Comparison of ENCODE assay signal across 8 mouse cellular contexts in the genomic region with DNA sequence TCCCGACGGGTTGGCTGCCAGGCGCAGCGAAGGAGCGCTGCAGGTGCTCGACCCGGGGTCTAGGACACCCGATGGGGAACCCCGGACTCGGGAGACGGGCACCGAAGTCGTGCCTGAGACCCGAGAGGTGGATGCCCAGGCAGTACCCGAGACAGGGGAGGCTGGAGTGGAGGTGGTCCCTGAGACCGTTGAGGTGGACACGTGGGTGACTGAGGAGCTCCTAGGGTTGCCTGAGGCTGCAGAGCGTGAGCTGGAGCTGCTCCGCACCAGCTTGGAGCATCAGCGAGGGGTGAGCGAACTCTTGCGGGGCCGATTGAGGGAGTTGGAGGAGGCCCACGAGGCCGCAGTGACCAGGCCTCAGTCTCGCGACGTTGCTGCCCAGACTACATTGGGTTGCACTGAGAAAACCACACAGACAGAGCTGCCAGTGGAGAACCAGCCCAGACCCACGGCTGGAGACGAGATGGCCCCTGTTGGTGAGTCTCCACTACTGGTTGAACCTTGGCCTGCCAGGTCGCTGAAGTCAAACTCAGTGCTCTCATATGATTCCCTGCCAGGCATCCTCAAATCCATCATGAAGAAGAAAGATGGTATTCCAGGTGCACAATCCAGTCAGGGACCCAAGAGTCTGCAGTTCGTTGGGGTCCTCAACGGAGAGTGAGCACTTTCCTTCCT. TPM values are rescaled to one million over a fixed set of nuclear protein-coding genes. Genes with fewer than 3 reads are reported as not detected.
DNase-seq lines count a peak whose midpoint lies in the region; ATAC-seq and TF ChIP-seq lines count a peak whose summit lies in the region.

No protein-coding gene starts in this region.

- H3K27ac ChIP-seq in lung, embryonic 14.5 days (ENCODE audit: low read depth) = peak overlapping the region; percentile 79
- peak overlapping the region; percentile 70 for H3K27ac ChIP-seq in embryonic facial prominence, embryonic 11.5 days (replicated peaks; ENCODE audit: low read depth, low read length)
- H3K27ac ChIP-seq in hindbrain, embryonic 16.5 days (ENCODE audit: low read depth, low read length) = peak overlapping the region; percentile 93
- H3K27ac ChIP-seq in midbrain, embryonic 15.5 days = peak overlapping the region; percentile 85

- DNase-seq in lung, embryonic 14.5 days = peak; percentile 28
- DNase-seq in lung, postnatal 10 days = no peak
- DNase-seq in embryonic facial prominence, embryonic 11.5 days (ENCODE audit: low spot score) = no peak
- no peak for DNase-seq in layer of hippocampus, adult 18-20 months (ENCODE audit: low spot score in 2 of 2)
- DNase-seq in urinary bladder, adult 2 months (ENCODE audit: low spot score) = no peak
- no peak for DNase-seq in urinary bladder, postnatal 10 days (ENCODE audit: low spot score)

- ATAC-seq in lung, embryonic 14.5 days (ENCODE audit: insufficient read depth) = peak; percentile 45
- ATAC-seq in embryonic facial prominence, embryonic 11.5 days (replicated peaks; ENCODE audit: insufficient number of reproducible peaks, low FRiP score, low TSS enrichment, low read depth) = peak; percentile 60
- ATAC-seq in hindbrain, embryonic 16.5 days = peak; percentile 55
- peak; percentile 63 for ATAC-seq in midbrain, embryonic 15.5 days (replicated peaks)

- H3K27me3 ChIP-seq in lung, embryonic 14.5 days (ENCODE audit: insufficient read depth, low read length) = no peaks in the 10 kb centered on the region
- H3K27me3 ChIP-seq in embryonic facial prominence, embryonic 11.5 days (ENCODE audit: control insufficient read depth, insufficient read depth, low read length) = no peaks in the 10 kb centered on the region
- H3K27me3 ChIP-seq in hindbrain, embryonic 16.5 days (replicated peaks; ENCODE audit: control insufficient read depth, insufficient read depth, low read length) = no peaks in the 10 kb centered on the region
- H3K27me3 ChIP-seq in midbrain, embryonic 15.5 days (replicated peaks) = no peaks in the 10 kb centered on the region

- peaks cover 11% of the 10 kb centered on the region; the same call in 1 of the 2 replicates for H3K4me1 ChIP-seq in lung, embryonic 14.5 days (ENCODE audit: insufficient read depth)
- H3K4me1 ChIP-seq in embryonic facial prominence, embryonic 11.5 days (ENCODE audit: control insufficient read depth, insufficient read depth, low read length) = peaks cover 6% of the 10 kb centered on the region; the same call in 1 of the 2 replicates
- H3K4me1 ChIP-seq in hindbrain, embryonic 16.5 days (ENCODE audit: control insufficient read depth, insufficient read depth, low read depth, low read length) = peaks cover 22% of the 10 kb centered on the region
- peaks cover 36% of the 10 kb centered on the region for H3K4me1 ChIP-seq in midbrain, embryonic 15.5 days

- 16% methylated on average over 33 of the region's 33 CpGs for WGBS in lung, embryonic 14.5 days
- WGBS in embryonic facial prominence, embryonic 11.5 days = 20% methylated on average over 33 of the region's 33 CpGs
- WGBS in hindbrain, embryonic 16.5 days = 12% methylated on average over 30 of the region's 33 CpGs
- WGBS in midbrain, embryonic 15.5 days = 16% methylated on average over 33 of the region's 33 CpGs

- peak overlapping the region; percentile 54 for H3K4me3 ChIP-seq in lung, embryonic 14.5 days (ENCODE audit: low read depth, low read length)
- H3K4me3 ChIP-seq in embryonic facial prominence, embryonic 11.5 days (ENCODE audit: low read depth, low read length) = peak overlapping the region; percentile 57
- H3K4me3 ChIP-seq in hindbrain, embryonic 16.5 days (ENCODE audit: low read length) = peak overlapping the region; percentile 63
- peak overlapping the region; percentile 58 for H3K4me3 ChIP-seq in midbrain, embryonic 15.5 days

- H3K9ac ChIP-seq in lung, embryonic 14.5 days = peak overlapping the region; percentile 78
- H3K9ac ChIP-seq in embryonic facial prominence, embryonic 11.5 days (replicated peaks; ENCODE audit: low read length) = peak overlapping the region; percentile 85
- H3K9ac ChIP-seq in hindbrain, embryonic 16.5 days (ENCODE audit: low read depth, low read length) = peak overlapping the region; percentile 80
- peak overlapping the region; percentile 63 for H3K9ac ChIP-seq in midbrain, embryonic 15.5 days

- H3K36me3 ChIP-seq in lung, embryonic 14.5 days (ENCODE audit: insufficient read depth) = peaks cover 51% of the 10 kb centered on the region
- peaks cover 2% of the 10 kb centered on the region for H3K36me3 ChIP-seq in embryonic facial prominence, embryonic 11.5 days (replicated peaks; ENCODE audit: control insufficient read depth, insufficient read depth, low read depth, low read length)
- H3K36me3 ChIP-seq in hindbrain, embryonic 16.5 days (ENCODE audit: control insufficient read depth, insufficient read depth, low read length) = peaks cover 16% of the 10 kb centered on the region
- H3K36me3 ChIP-seq in midbrain, embryonic 15.5 days (replicated peaks) = peaks cover 14% of the 10 kb centered on the region

- H3K9me3 ChIP-seq in lung, embryonic 14.5 days (ENCODE audit: low read depth, low read length) = no peaks in the 10 kb centered on the region
- H3K9me3 ChIP-seq in embryonic facial prominence, embryonic 11.5 days (replicated peaks; ENCODE audit: control insufficient read depth, low read length) = no peaks in the 10 kb centered on the region
- H3K9me3 ChIP-seq in hindbrain, embryonic 16.5 days (ENCODE audit: control insufficient read depth, low read length) = no peaks in the 10 kb centered on the region
- H3K9me3 ChIP-seq in midbrain, embryonic 15.5 days = no peaks in the 10 kb centered on the region

- peak overlapping the region; percentile 93 for H3K4me2 ChIP-seq in lung, embryonic 14.5 days
- H3K4me2 ChIP-seq in embryonic facial prominence, embryonic 11.5 days (ENCODE audit: low read depth, low read length) = peak overlapping the region; percentile 96
- H3K4me2 ChIP-seq in hindbrain, embryonic 16.5 days (ENCODE audit: low read length) = peak overlapping the region; percentile 93
- peak overlapping the region; percentile 79 for H3K4me2 ChIP-seq in midbrain, embryonic 15.5 days

- TF ChIP-seq CTCF in lung, embryonic 14.5 days (IDR thresholded peaks at IDR 0.05; ENCODE audit: low read depth) = no peak

RNA-seq across cellular contexts. Expression of a gene that starts 6.3 kb away (rescaled TPM):
- 1,180 and 1,276 TPM in 2 replicates for polyA plus RNA-seq in lung, embryonic 14.5 days (2014; fragmentation: Nextera tagmentation; extraction: Ambion mirVana)
- polyA plus RNA-seq in embryonic facial prominence, embryonic 11.5 days (2014; fragmentation: Nextera tagmentation; extraction: Ambion mirVana) = 824 and 897 TPM in 2 replicates
- polyA plus RNA-seq in hindbrain, embryonic 16.5 days (2015; fragmentation: Nextera tagmentation; extraction: Ambion mirVana) = 392 and 410 TPM in 2 replicates
- polyA plus RNA-seq in midbrain, embryonic 15.5 days (2015; fragmentation: Nextera tagmentation; extraction: Ambion mirVana) = 476 TPM in 2 replicates
- 100 to 1,000 TPM; 756 to 834 TPM for total RNA-seq in layer of hippocampus, adult 18-20 months (2021)
- polyA plus RNA-seq in urinary bladder, adult 2 months (2012; rRNA removed) = 1,557 and 1,878 TPM in 2 replicates

RNA-seq across cellular contexts. Expression of a gene that starts 6.3 kb away (rescaled TPM):
- 470 and 474 TPM in 2 replicates for polyA plus RNA-seq in lung, embryonic 14.5 days (2014; fragmentation: Nextera tagmentation; extraction: Ambion mirVana)
- polyA plus RNA-seq in embryonic facial prominence, embryonic 11.5 days (2014; fragmentation: Nextera tagmentation; extraction: Ambion mirVana) = 392 and 414 TPM in 2 replicates
- 464 and 517 TPM in 2 replicates for polyA plus RNA-seq in hindbrain, embryonic 16.5 days (2015; fragmentation: Nextera tagmentation; extraction: Ambion mirVana)
- polyA plus RNA-seq in midbrain, embryonic 15.5 days (2015; fragmentation: Nextera tagmentation; extraction: Ambion mirVana) = 467 and 476 TPM in 2 replicates
- 100 to 1,000 TPM; 199 to 208 TPM for total RNA-seq in layer of hippocampus, adult 18-20 months (2021)
- 307 and 382 TPM in 2 replicates for polyA plus RNA-seq in urinary bladder, adult 2 months (2012; rRNA removed)

RNA-seq across cellular contexts. Expression of a gene that starts 7.8 kb away (rescaled TPM):
- 65.1 and 65.4 TPM in 2 replicates for polyA plus RNA-seq in lung, embryonic 14.5 days (2014; fragmentation: Nextera tagmentation; extraction: Ambion mirVana)
- polyA plus RNA-seq in embryonic facial prominence, embryonic 11.5 days (2014; fragmentation: Nextera tagmentation; extraction: Ambion mirVana) = 18.2 and 25.1 TPM in 2 replicates
- polyA plus RNA-seq in hindbrain, embryonic 16.5 days (2015; fragmentation: Nextera tagmentation; extraction: Ambion mirVana) = 45.8 and 46.6 TPM in 2 replicates
- 51.5 and 53.4 TPM in 2 replicates for polyA plus RNA-seq in midbrain, embryonic 15.5 days (2015; fragmentation: Nextera tagmentation; extraction: Ambion mirVana)
- 10 to 100 TPM; 27.6 to 28.8 TPM for total RNA-seq in layer of hippocampus, adult 18-20 months (2021)
- polyA plus RNA-seq in urinary bladder, adult 2 months (2012; rRNA removed) = 65.6 and 79.0 TPM in 2 replicates

RNA-seq across cellular contexts. Expression of a gene that starts 24.8 kb away (rescaled TPM):
- 71.1 and 76.3 TPM in 2 replicates for polyA plus RNA-seq in lung, embryonic 14.5 days (2014; fragmentation: Nextera tagmentation; extraction: Ambion mirVana)
- 76.2 and 80.9 TPM in 2 replicates for polyA plus RNA-seq in embryonic facial prominence, embryonic 11.5 days (2014; fragmentation: Nextera tagmentation; extraction: Ambion mirVana)
- polyA plus RNA-seq in hindbrain, embryonic 16.5 days (2015; fragmentation: Nextera tagmentation; extraction: Ambion mirVana) = 55.7 and 59.8 TPM in 2 replicates
- polyA plus RNA-seq in midbrain, embryonic 15.5 days (2015; fragmentation: Nextera tagmentation; extraction: Ambion mirVana) = 50.8 and 58.9 TPM in 2 replicates
- total RNA-seq in layer of hippocampus, adult 18-20 months (2021) = 10 to 100 TPM; 20.4 to 23.3 TPM
- polyA plus RNA-seq in urinary bladder, adult 2 months (2012; rRNA removed) = 21.4 and 21.5 TPM in 2 replicates

RNA-seq across cellular contexts. Expression of a gene that starts 36.5 kb away (rescaled TPM):
- polyA plus RNA-seq in lung, embryonic 14.5 days (2014; fragmentation: Nextera tagmentation; extraction: Ambion mirVana) = 31.9 and 35.4 TPM in 2 replicates
- polyA plus RNA-seq in embryonic facial prominence, embryonic 11.5 days (2014; fragmentation: Nextera tagmentation; extraction: Ambion mirVana) = 44.5 and 48.9 TPM in 2 replicates
- polyA plus RNA-seq in hindbrain, embryonic 16.5 days (2015; fragmentation: Nextera tagmentation; extraction: Ambion mirVana) = 26.6 and 29.0 TPM in 2 replicates
- polyA plus RNA-seq in midbrain, embryonic 15.5 days (2015; fragmentation: Nextera tagmentation; extraction: Ambion mirVana) = 22.6 and 23.3 TPM in 2 replicates
- total RNA-seq in layer of hippocampus, adult 18-20 months (2021) = 1 to 10 TPM; 2.6 to 3.5 TPM
- 7.7 and 11.3 TPM in 2 replicates for polyA plus RNA-seq in urinary bladder, adult 2 months (2012; rRNA removed)
